Mouse (Mus musculus) lung, postnatal 0 days (tissue): ENCODE data around the gene Gm128.

Experiments used
- CTCF ChIP-seq: IDR thresholded peaks from 2 replicates; pipeline ENCODE4 v1.5.1; 2016; ENCODE audit warnings: antibody characterized with exemption, mild to moderate bottlenecking
- EP300 ChIP-seq: IDR thresholded peaks from 2 replicates; pipeline ENCODE4 v1.6.1; 2016; ENCODE audit warnings: antibody characterized with exemption, mild to moderate bottlenecking, control low read depth

GRCm38 (mm10) chr3:95256931-95257330, 15.5 kb upstream of the Gm128 start:
- TF ChIP-seq EP300: no peak
- TF ChIP-seq CTCF: no peak
